18 mouse cellular contexts compared by ENCODE assay signal in genomic region chr2:157308273-157308917, GRCm38 (mm10). TPM values are rescaled to one million over a fixed set of nuclear protein-coding genes. Genes with fewer than 3 reads are reported as not detected.
DNase-seq lines count a peak whose midpoint lies in the region; ATAC-seq and TF ChIP-seq lines count a peak whose summit lies in the region.
"Had no signal": no experiment of that assay in that cellular context is flagged by ENCODE, and none has a peak within 500 bp of the region (broad histone marks: within the 10 kb centered on the region; RNA-seq: fewer than 3 reads in every experiment).

No protein-coding gene starts in this region.

- H3K4me1 ChIP-seq in forebrain, embryonic 13.5 days, result peaks cover 20% of the 10 kb centered on the region
- peaks cover 5% of the 10 kb centered on the region for H3K4me1 ChIP-seq in forebrain, embryonic 10.5 days
- H3K4me1 ChIP-seq in hindbrain, embryonic 14.5 days (replicated peaks; ENCODE audit: control insufficient read depth, insufficient read depth, low read length), result peaks cover 3% of the 10 kb centered on the region
- H3K4me1 ChIP-seq in hindbrain, embryonic 11.5 days (replicated peaks; ENCODE audit: control insufficient read depth, insufficient read depth, low read length), result no peaks in the 10 kb centered on the region
- peaks cover 7% of the 10 kb centered on the region; the same call in 1 of the 2 replicates for H3K4me1 ChIP-seq in midbrain, embryonic 14.5 days (ENCODE audit: control insufficient read depth, insufficient read depth, low read length)
- peaks cover 6% of the 10 kb centered on the region for H3K4me1 ChIP-seq in midbrain, embryonic 13.5 days (replicated peaks)
- H3K4me1 ChIP-seq in hindbrain, postnatal 0 days (ENCODE audit: insufficient read depth, low read length), result no peaks in the 10 kb centered on the region
- H3K4me1 ChIP-seq: liver, embryonic 15.5 days had no signal

- H3K36me3 ChIP-seq in forebrain, embryonic 13.5 days (ENCODE audit: poor library complexity, severe bottlenecking), result peaks cover 91% of the 10 kb centered on the region
- peaks cover 100% of the 10 kb centered on the region for H3K36me3 ChIP-seq in forebrain, embryonic 10.5 days (replicated peaks)
- H3K36me3 ChIP-seq in hindbrain, embryonic 14.5 days (replicated peaks; ENCODE audit: control insufficient read depth, insufficient read depth), result peaks cover 93% of the 10 kb centered on the region
- H3K36me3 ChIP-seq in hindbrain, embryonic 11.5 days (ENCODE audit: control insufficient read depth, insufficient read depth, low read length), result peaks cover 8% of the 10 kb centered on the region; the same call in 1 of the 2 replicates
- H3K36me3 ChIP-seq in midbrain, embryonic 14.5 days (ENCODE audit: control insufficient read depth, insufficient read depth, low read length), result peaks cover 91% of the 10 kb centered on the region
- H3K36me3 ChIP-seq in midbrain, embryonic 13.5 days, result peaks cover 83% of the 10 kb centered on the region
- H3K36me3 ChIP-seq in hindbrain, postnatal 0 days (ENCODE audit: insufficient read depth, low read length), result peaks cover 22% of the 10 kb centered on the region; the same call in 1 of the 2 replicates

- no peaks in the 10 kb centered on the region for H3K9me3 ChIP-seq in forebrain, embryonic 13.5 days (replicated peaks)
- H3K9me3 ChIP-seq in forebrain, embryonic 10.5 days, result no peaks in the 10 kb centered on the region
- H3K9me3 ChIP-seq in hindbrain, embryonic 14.5 days (ENCODE audit: control insufficient read depth, low read length), result no peaks in the 10 kb centered on the region
- no peaks in the 10 kb centered on the region for H3K9me3 ChIP-seq in hindbrain, embryonic 11.5 days (ENCODE audit: control insufficient read depth, low read length)
- no peaks in the 10 kb centered on the region for H3K9me3 ChIP-seq in midbrain, embryonic 14.5 days (ENCODE audit: control insufficient read depth, low read length)
- H3K9me3 ChIP-seq in midbrain, embryonic 13.5 days, result no peaks in the 10 kb centered on the region
- H3K9me3 ChIP-seq in hindbrain, postnatal 0 days (ENCODE audit: low read length), result no peaks in the 10 kb centered on the region
- H3K9me3 ChIP-seq: liver, embryonic 15.5 days had no signal

- no peak overlapping the region for H3K4me2 ChIP-seq in forebrain, embryonic 13.5 days
- no peak overlapping the region for H3K4me2 ChIP-seq in hindbrain, embryonic 14.5 days (replicated peaks)
- no peak overlapping the region for H3K4me2 ChIP-seq in hindbrain, embryonic 11.5 days (replicated peaks; ENCODE audit: low read depth, low read length)
- no peak overlapping the region for H3K4me2 ChIP-seq in midbrain, embryonic 14.5 days (ENCODE audit: low read length)
- no peak overlapping the region for H3K4me2 ChIP-seq in midbrain, embryonic 13.5 days (replicated peaks)
- no peak overlapping the region for H3K4me2 ChIP-seq in hindbrain, postnatal 0 days (ENCODE audit: low read depth, low read length)
- H3K4me2 ChIP-seq: liver, embryonic 15.5 days had no signal

- no peak for TF ChIP-seq CTCF in hindbrain, postnatal 0 days (IDR thresholded peaks at IDR 0.05; ENCODE audit: low read depth)

- 85% methylated on average over 2 of the region's 2 CpGs for WGBS in forebrain, embryonic 13.5 days
- 95% methylated on average over 2 of the region's 2 CpGs for WGBS in forebrain, embryonic 10.5 days
- 91% methylated on average over 2 of the region's 2 CpGs for WGBS in hindbrain, embryonic 14.5 days
- WGBS in hindbrain, embryonic 11.5 days, result 93% methylated on average over 2 of the region's 2 CpGs
- 85% methylated on average over 2 of the region's 2 CpGs for WGBS in midbrain, embryonic 14.5 days
- 94% methylated on average over 2 of the region's 2 CpGs for WGBS in midbrain, embryonic 13.5 days
- 65% methylated on average over 2 of the region's 2 CpGs for WGBS in hindbrain, postnatal 0 days

- no peak overlapping the region for H3K4me3 ChIP-seq in forebrain, embryonic 13.5 days
- no peak overlapping the region for H3K4me3 ChIP-seq in forebrain, embryonic 10.5 days
- no peak overlapping the region for H3K4me3 ChIP-seq in hindbrain, embryonic 14.5 days (replicated peaks; ENCODE audit: low read length)
- H3K4me3 ChIP-seq in hindbrain, embryonic 11.5 days (ENCODE audit: low read depth, low read length), result no peak overlapping the region
- H3K4me3 ChIP-seq in midbrain, embryonic 14.5 days (replicated peaks; ENCODE audit: low read depth, low read length), result no peak overlapping the region
- no peak overlapping the region for H3K4me3 ChIP-seq in midbrain, embryonic 13.5 days (replicated peaks)
- H3K4me3 ChIP-seq in hindbrain, postnatal 0 days (ENCODE audit: low read length), result no peak overlapping the region
- H3K4me3 ChIP-seq: liver, embryonic 15.5 days had no signal

- DNase-seq in forebrain, embryonic 10.5 days (ENCODE audit: extremely low spot score, low spot score), result no peak
- DNase-seq in hindbrain, embryonic 14.5 days (ENCODE audit: low spot score), result no peak
- no peak for DNase-seq in hindbrain, embryonic 11.5 days (ENCODE audit: low spot score)
- no peak for DNase-seq in midbrain, embryonic 14.5 days
- DNase-seq in hindbrain, postnatal 0 days (ENCODE audit: low spot score), result no peak
- DNase-seq in retina, postnatal 1 day, result no peak
- DNase-seq: cerebellum, adult 11 months; kidney, postnatal 14 days; right cerebral cortex, adult 18-20 months had no signal

- no peak for ATAC-seq in forebrain, embryonic 13.5 days
- no peak for ATAC-seq in hindbrain, embryonic 14.5 days (ENCODE audit: low FRiP score)
- no peak for ATAC-seq in hindbrain, embryonic 11.5 days (ENCODE audit: low FRiP score)
- no peak for ATAC-seq in midbrain, embryonic 14.5 days (ENCODE audit: low FRiP score, low TSS enrichment)
- ATAC-seq in midbrain, embryonic 13.5 days, result no peak
- no peak for ATAC-seq in hindbrain, postnatal 0 days
- ATAC-seq: Patski had no signal

- H3K27me3 ChIP-seq in forebrain, embryonic 13.5 days, result no peaks in the 10 kb centered on the region
- H3K27me3 ChIP-seq in forebrain, embryonic 10.5 days (ENCODE audit: poor library complexity, severe bottlenecking), result no peaks in the 10 kb centered on the region
- no peaks in the 10 kb centered on the region for H3K27me3 ChIP-seq in hindbrain, embryonic 14.5 days (ENCODE audit: control insufficient read depth, insufficient read depth, low read length)
- no peaks in the 10 kb centered on the region for H3K27me3 ChIP-seq in hindbrain, embryonic 11.5 days (ENCODE audit: control insufficient read depth, insufficient read depth, low read length)
- no peaks in the 10 kb centered on the region for H3K27me3 ChIP-seq in midbrain, embryonic 14.5 days (ENCODE audit: control insufficient read depth, insufficient read depth, low read length)
- H3K27me3 ChIP-seq in midbrain, embryonic 13.5 days, result no peaks in the 10 kb centered on the region
- H3K27me3 ChIP-seq in hindbrain, postnatal 0 days (ENCODE audit: insufficient read depth, low read length), result no peaks in the 10 kb centered on the region
- H3K27me3 ChIP-seq: liver, embryonic 15.5 days; Patski had no signal

- no peak overlapping the region for H3K9ac ChIP-seq in forebrain, embryonic 13.5 days
- no peak overlapping the region for H3K9ac ChIP-seq in hindbrain, embryonic 14.5 days
- no peak overlapping the region for H3K9ac ChIP-seq in hindbrain, embryonic 11.5 days (ENCODE audit: low read depth, low read length)
- no peak overlapping the region for H3K9ac ChIP-seq in midbrain, embryonic 14.5 days (replicated peaks; ENCODE audit: low read length)
- no peak overlapping the region for H3K9ac ChIP-seq in midbrain, embryonic 13.5 days (replicated peaks)
- no peak overlapping the region for H3K9ac ChIP-seq in hindbrain, postnatal 0 days (replicated peaks; ENCODE audit: low read length)
- H3K9ac ChIP-seq: liver, embryonic 15.5 days had no signal

- peak overlapping the region; percentile 49; the same call in 1 of the 2 replicates for H3K27ac ChIP-seq in forebrain, embryonic 13.5 days
- no peak overlapping the region for H3K27ac ChIP-seq in forebrain, embryonic 10.5 days
- H3K27ac ChIP-seq in hindbrain, embryonic 14.5 days, result peak overlapping the region; percentile 51; the same call in 1 of the 2 replicates
- no peak overlapping the region for H3K27ac ChIP-seq in hindbrain, embryonic 11.5 days (ENCODE audit: low read depth, low read length)
- peak overlapping the region; percentile 37; the same call in 1 of the 2 replicates for H3K27ac ChIP-seq in midbrain, embryonic 14.5 days (replicated peaks; ENCODE audit: low read depth, low read length)
- H3K27ac ChIP-seq in midbrain, embryonic 13.5 days, result no peak overlapping the region
- peak overlapping the region; percentile 65 for H3K27ac ChIP-seq in hindbrain, postnatal 0 days
- H3K27ac ChIP-seq: liver, embryonic 15.5 days had no signal

RNA-seq across cellular contexts. Expression of gene Mroh8, which starts 29.0 kb away (rescaled TPM):
- polyA plus RNA-seq in forebrain, embryonic 13.5 days (2015; fragmentation: Nextera tagmentation; extraction: Ambion mirVana), result 0.64 and 0.72 TPM in 2 replicates
- 0.81 and 0.87 TPM in 2 replicates for polyA plus RNA-seq in forebrain, embryonic 10.5 days (2016; fragmentation: Nextera tagmentation; extraction: Ambion mirVana)
- polyA plus RNA-seq in hindbrain, embryonic 14.5 days (2014; fragmentation: Nextera tagmentation; extraction: Ambion mirVana), result 0.09 and 0.41 TPM in 2 replicates
- 0.75 and 0.79 TPM in 2 replicates for polyA plus RNA-seq in hindbrain, embryonic 11.5 days (2014; fragmentation: Nextera tagmentation; extraction: Ambion mirVana)
- polyA plus RNA-seq in midbrain, embryonic 14.5 days (2014; fragmentation: Nextera tagmentation; extraction: Ambion mirVana), result 0.33 and 0.53 TPM in 2 replicates
- polyA plus RNA-seq in midbrain, embryonic 13.5 days (2015; fragmentation: Nextera tagmentation; extraction: Ambion mirVana), result 0.43 and 0.52 TPM in 2 replicates
- 0.25 TPM in 1 of 2 replicates, not detected in the other for total RNA-seq in hindbrain, postnatal 0 days (2014; rRNA removed)
- 0.42 and 0.70 TPM in 2 replicates for polyA plus RNA-seq in hindbrain, postnatal 0 days (2015; fragmentation: Nextera tagmentation; extraction: Ambion mirVana)

RNA-seq across cellular contexts. Expression of gene Rpn2, which starts 29.6 kb away (rescaled TPM):
- 197 and 218 TPM in 2 replicates for polyA plus RNA-seq in forebrain, embryonic 13.5 days (2015; fragmentation: Nextera tagmentation; extraction: Ambion mirVana)
- polyA plus RNA-seq in forebrain, embryonic 10.5 days (2016; fragmentation: Nextera tagmentation; extraction: Ambion mirVana), result 293 and 298 TPM in 2 replicates
- 210 and 221 TPM in 2 replicates for polyA plus RNA-seq in hindbrain, embryonic 14.5 days (2014; fragmentation: Nextera tagmentation; extraction: Ambion mirVana)
- polyA plus RNA-seq in hindbrain, embryonic 11.5 days (2014; fragmentation: Nextera tagmentation; extraction: Ambion mirVana), result 227 and 256 TPM in 2 replicates
- polyA plus RNA-seq in midbrain, embryonic 14.5 days (2014; fragmentation: Nextera tagmentation; extraction: Ambion mirVana), result 167 and 194 TPM in 2 replicates
- 202 and 211 TPM in 2 replicates for polyA plus RNA-seq in midbrain, embryonic 13.5 days (2015; fragmentation: Nextera tagmentation; extraction: Ambion mirVana)
- 240 and 253 TPM in 2 replicates for total RNA-seq in hindbrain, postnatal 0 days (2014; rRNA removed)
- 201 and 204 TPM in 2 replicates for polyA plus RNA-seq in hindbrain, postnatal 0 days (2015; fragmentation: Nextera tagmentation; extraction: Ambion mirVana)

RNA-seq across cellular contexts. Expression of gene Ghrh, which starts 38.9 kb away (rescaled TPM):
- polyA plus RNA-seq in forebrain, embryonic 13.5 days (2015; fragmentation: Nextera tagmentation; extraction: Ambion mirVana), result 2.5 TPM in 2 replicates
- polyA plus RNA-seq in forebrain, embryonic 10.5 days (2016; fragmentation: Nextera tagmentation; extraction: Ambion mirVana), result 0.34 TPM in 1 of 2 replicates, not detected in the other
- 0.58 and 0.94 TPM in 2 replicates for polyA plus RNA-seq in hindbrain, embryonic 14.5 days (2014; fragmentation: Nextera tagmentation; extraction: Ambion mirVana)
- 1.0 TPM in 2 replicates for polyA plus RNA-seq in hindbrain, embryonic 11.5 days (2014; fragmentation: Nextera tagmentation; extraction: Ambion mirVana)
- 2.3 and 2.4 TPM in 2 replicates for polyA plus RNA-seq in midbrain, embryonic 14.5 days (2014; fragmentation: Nextera tagmentation; extraction: Ambion mirVana)
- 1.6 and 3.4 TPM in 2 replicates for polyA plus RNA-seq in midbrain, embryonic 13.5 days (2015; fragmentation: Nextera tagmentation; extraction: Ambion mirVana)
- not detected in 2 replicates for total RNA-seq in hindbrain, postnatal 0 days (2014; rRNA removed)
- polyA plus RNA-seq in hindbrain, postnatal 0 days (2015; fragmentation: Nextera tagmentation; extraction: Ambion mirVana), result 1.0 and 1.7 TPM in 2 replicates
- total RNA-seq: common myeloid progenitor, adult 5-6 weeks; layer of hippocampus, postnatal 10 days; left cerebral cortex, postnatal 4 days had no signal
- polyA plus RNA-seq: neural tube, embryonic 11.5 days; Patski; spleen, adult 2 months had no signal

RNA-seq across cellular contexts. Expression of gene Manbal, which starts 59.0 kb away (rescaled TPM):
- 89.9 and 95.2 TPM in 2 replicates for polyA plus RNA-seq in forebrain, embryonic 13.5 days (2015; fragmentation: Nextera tagmentation; extraction: Ambion mirVana)
- polyA plus RNA-seq in forebrain, embryonic 10.5 days (2016; fragmentation: Nextera tagmentation; extraction: Ambion mirVana), result 64.4 and 68.1 TPM in 2 replicates
- 53.3 and 58.1 TPM in 2 replicates for polyA plus RNA-seq in hindbrain, embryonic 14.5 days (2014; fragmentation: Nextera tagmentation; extraction: Ambion mirVana)
- polyA plus RNA-seq in hindbrain, embryonic 11.5 days (2014; fragmentation: Nextera tagmentation; extraction: Ambion mirVana), result 36.2 and 37.2 TPM in 2 replicates
- 47.8 and 89.9 TPM in 2 replicates for polyA plus RNA-seq in midbrain, embryonic 14.5 days (2014; fragmentation: Nextera tagmentation; extraction: Ambion mirVana)
- polyA plus RNA-seq in midbrain, embryonic 13.5 days (2015; fragmentation: Nextera tagmentation; extraction: Ambion mirVana), result 88.1 and 91.0 TPM in 2 replicates
- total RNA-seq in hindbrain, postnatal 0 days (2014; rRNA removed), result 69.6 and 74.4 TPM in 2 replicates
- 133 and 135 TPM in 2 replicates for polyA plus RNA-seq in hindbrain, postnatal 0 days (2015; fragmentation: Nextera tagmentation; extraction: Ambion mirVana)

Comparison
In these comparisons a context has a peak if more than half of its experiments do, and no peak if none do; other contexts are left out.
1. H3K27ac ChIP-seq: peak in forebrain, embryonic 13.5 days (single experiment), hindbrain, embryonic 14.5 days (single experiment), midbrain, embryonic 14.5 days (single experiment) and hindbrain, postnatal 0 days (single experiment); none in forebrain, embryonic 10.5 days (single experiment), hindbrain, embryonic 11.5 days (single experiment) and midbrain, embryonic 13.5 days (single experiment).